Mouse (Mus musculus): ENCODE measurements around the gene Carmil1. TPM values are rescaled to one million over a fixed set of nuclear protein-coding genes. Genes with fewer than 3 reads are reported as not detected.

The Carmil1 gene
- total RNA-seq, 4 experiments from 2014 or later, result 39.0 to 50.9 (median 43.6) TPM

DNA sequence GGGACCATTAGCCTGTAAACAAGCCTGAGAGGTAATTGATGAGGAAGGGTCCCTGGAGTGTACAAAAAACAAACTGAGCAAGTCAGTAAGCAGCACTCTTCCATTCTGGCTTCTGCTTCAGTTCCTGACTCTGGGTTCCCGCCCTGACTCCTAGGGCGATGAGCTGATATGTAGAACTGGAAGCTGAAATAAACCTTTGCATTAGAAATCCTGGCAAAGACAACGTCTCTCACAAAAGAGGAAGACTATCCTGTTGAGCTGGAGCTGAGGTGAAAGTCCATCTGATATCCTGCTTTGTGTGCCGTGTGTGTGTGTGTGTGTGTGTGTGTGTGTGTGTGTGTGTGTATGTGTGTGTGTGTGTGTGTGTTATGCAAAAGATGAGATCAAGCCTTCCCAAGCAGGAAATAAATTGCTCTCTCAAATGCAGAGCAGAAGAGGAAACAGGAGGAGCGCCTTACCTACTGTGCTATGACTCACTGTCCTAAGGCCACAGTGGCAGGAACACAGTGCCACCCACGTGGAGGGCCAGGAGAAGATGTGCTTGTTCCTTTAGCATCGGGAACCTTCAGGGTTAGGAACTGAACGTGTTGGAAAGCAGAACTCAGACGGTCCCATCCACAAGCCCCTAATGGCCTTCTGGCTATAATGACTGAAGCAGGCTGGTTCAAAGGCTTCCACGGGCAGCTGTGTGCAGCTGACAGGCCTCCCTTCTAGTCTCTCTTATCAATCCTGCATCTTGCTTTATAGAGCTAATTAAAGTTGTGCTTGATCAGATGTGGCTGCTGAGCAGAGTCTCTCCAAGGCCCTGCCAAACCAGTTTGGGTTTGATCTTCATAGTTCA lies 19.6 kb downstream of the Carmil1 start:
- no peak for DNase-seq (ENCODE audit: low spot score in 2 of 2)

DNA sequence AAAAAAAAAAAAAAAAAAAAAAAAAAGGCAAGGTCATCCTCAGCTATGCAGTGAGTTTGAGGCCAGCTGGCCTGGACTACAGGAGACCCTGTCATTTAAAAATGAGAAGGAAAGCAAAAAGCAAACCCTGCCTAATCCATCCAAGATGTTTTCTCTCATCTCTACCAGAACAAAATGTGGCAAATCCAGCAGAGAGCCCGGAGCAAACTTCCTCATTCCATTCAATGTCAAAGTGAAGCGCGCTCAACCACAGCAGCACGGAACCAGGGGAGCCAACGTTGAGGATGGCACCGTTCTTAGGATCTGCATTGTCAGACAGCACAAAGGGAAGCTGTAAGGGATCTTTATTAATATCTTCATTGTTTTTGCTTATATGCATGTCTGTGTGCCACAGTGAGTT lies 22.8 kb downstream of the Carmil1 start:
- DNase-seq (ENCODE audit: low spot score in 2 of 2), result no peak

- DNase-seq (ENCODE audit: low spot score in 2 of 2), result peak in 1 of 2 experiments; percentile 43
Observed at GRCm38 (mm10) chr13:24253989-24254388, 26.6 kb downstream of the Carmil1 start.

- no peak for DNase-seq (ENCODE audit: low spot score in 2 of 2)
Observed at GRCm38 (mm10) chr13:24253551-24253950, 27.0 kb downstream of the Carmil1 start.

DNA sequence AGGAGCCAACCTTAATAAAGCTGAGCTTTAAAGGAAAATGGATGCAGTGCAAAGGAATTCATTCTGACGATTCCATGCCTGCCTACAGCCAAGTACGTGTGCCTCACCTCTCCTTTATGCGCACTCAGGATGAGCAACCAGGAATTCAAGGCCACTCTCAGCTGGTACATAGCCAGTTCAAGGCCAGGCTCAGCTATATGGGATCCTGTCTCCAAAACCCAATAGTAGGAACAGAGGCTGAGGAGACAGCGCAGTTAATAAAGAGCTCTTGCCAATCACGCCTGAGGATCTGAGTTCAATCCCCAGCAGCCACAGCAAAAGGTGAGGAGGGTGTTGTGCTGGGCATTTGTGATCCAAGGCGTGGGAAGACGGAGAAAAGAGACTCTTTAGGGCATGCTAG lies 29.4 kb downstream of the Carmil1 start:
- DNase-seq (ENCODE audit: low spot score in 2 of 2), result no peak

- DNase-seq (ENCODE audit: low spot score in 2 of 2), result no peak
Observed at GRCm38 (mm10) chr13:24247928-24248327, 32.7 kb downstream of the Carmil1 start.

- DNase-seq (ENCODE audit: low spot score in 2 of 2), result no peak
Observed at GRCm38 (mm10) chr13:24247441-24247840, 33.2 kb downstream of the Carmil1 start.

- no peak for DNase-seq (ENCODE audit: low spot score in 2 of 2)
Observed at GRCm38 (mm10) chr13:24246266-24246665, 34.3 kb downstream of the Carmil1 start.

- no peak for DNase-seq (ENCODE audit: low spot score in 2 of 2)
Observed at GRCm38 (mm10) chr13:24244613-24245012, 36.0 kb downstream of the Carmil1 start.

GRCm38 (mm10) chr13:24243964-24244363 lies 36.6 kb downstream of the Carmil1 start:
- no peak for DNase-seq (ENCODE audit: low spot score in 2 of 2)

DNA sequence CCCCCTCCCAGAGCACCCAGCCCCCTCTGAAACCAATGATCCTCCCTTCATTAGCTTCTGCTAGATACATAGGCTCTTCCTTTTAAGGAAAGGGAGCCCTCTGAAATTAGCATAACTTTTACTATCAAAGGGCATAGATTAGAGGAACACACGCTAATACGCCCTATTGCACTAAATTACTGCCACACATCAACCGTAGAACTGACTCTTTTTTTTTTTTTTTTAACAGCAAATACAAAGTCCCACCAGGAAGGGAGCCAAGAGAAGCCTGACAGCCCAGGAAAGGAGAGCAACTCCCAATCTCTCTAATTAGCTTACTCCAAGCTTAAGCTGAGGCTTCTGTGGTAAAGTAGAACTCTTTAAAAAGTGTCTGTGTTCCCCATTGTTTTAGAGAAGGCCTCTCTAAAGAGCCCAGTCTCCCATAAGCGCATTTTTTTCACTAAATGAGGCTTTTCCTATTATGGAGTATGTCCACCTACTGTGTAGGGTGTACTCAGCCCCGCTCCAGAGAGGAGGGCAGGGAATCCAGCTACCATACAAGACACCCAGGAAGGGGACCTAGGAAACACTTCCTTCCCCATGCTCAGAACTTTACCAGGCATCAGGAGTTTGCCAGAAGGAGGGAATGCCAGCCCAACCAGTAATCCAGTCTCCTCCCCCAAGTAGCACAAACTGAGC lies 38.0 kb downstream of the Carmil1 start:
- no peak for DNase-seq (ENCODE audit: low spot score in 2 of 2)

GRCm38 (mm10) chr13:24241201-24241600 lies 39.4 kb downstream of the Carmil1 start:
- DNase-seq (ENCODE audit: low spot score in 2 of 2), result no peak

DNA sequence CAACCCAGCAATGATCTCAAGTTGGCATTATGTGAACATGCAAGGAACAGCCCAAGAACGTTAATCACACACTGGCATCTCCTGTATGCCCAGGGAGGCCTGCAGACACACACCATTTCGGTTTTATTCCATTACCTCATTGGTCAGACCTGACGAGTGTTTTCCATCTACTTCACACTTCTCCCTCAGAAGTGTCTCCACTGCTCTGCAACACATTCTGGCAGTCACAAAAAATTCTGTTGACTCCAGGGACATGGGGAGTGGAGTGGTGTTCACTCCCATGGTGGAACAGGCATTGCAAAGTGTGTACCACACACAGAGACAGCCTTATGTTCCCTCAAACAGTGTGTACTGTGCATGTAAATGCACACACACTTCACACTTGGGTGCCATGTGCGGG lies 40.2 kb downstream of the Carmil1 start:
- DNase-seq (ENCODE audit: low spot score in 2 of 2), result no peak

DNA sequence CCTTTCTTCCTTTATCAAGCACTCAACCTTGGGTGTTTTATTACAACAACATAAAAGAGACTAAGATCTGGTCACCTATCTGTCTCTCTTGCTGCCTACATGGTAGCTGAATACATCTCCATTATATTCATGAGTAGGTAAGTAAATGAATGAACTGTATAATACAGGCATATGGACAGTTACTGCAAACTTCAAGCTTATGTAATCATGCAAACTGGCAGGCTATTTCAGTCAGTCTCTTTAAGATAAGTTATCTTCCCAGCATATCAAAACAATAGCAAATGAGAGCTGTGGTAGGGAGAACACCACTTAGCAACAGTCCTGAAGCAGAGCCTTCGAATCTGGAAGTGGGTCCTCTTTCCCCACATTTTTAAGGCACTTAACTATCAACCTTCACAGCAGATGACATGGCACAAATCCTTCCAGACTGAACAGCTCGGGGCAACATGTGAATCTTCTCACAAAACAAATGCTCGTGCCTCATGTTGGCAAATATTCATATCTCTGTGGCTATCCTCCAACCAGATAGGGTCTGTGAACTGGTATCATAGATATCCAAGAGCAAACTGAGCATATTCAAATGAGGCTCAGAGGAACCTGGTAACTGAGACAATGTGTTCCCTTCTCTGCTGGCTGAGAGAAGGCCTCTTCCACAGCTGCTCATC lies 42.0 kb downstream of the Carmil1 start:
- DNase-seq (ENCODE audit: low spot score in 2 of 2), result peak in 1 of 2 experiments; percentile 31

- DNase-seq (ENCODE audit: low spot score in 2 of 2), result peak; percentile 36 to 62
Observed at GRCm38 (mm10) chr13:24236736-24237135, 43.9 kb downstream of the Carmil1 start.

GRCm38 (mm10) chr13:24232750-24233149 lies 47.8 kb downstream of the Carmil1 start:
- DNase-seq (ENCODE audit: low spot score in 2 of 2), result no peak

- DNase-seq (ENCODE audit: low spot score in 2 of 2), result no peak
Observed at GRCm38 (mm10) chr13:24231746-24232483, 48.7 kb downstream of the Carmil1 start.

- no peak for DNase-seq (ENCODE audit: low spot score in 2 of 2)
Observed at GRCm38 (mm10) chr13:24231146-24231545, 49.4 kb downstream of the Carmil1 start.

DNA sequence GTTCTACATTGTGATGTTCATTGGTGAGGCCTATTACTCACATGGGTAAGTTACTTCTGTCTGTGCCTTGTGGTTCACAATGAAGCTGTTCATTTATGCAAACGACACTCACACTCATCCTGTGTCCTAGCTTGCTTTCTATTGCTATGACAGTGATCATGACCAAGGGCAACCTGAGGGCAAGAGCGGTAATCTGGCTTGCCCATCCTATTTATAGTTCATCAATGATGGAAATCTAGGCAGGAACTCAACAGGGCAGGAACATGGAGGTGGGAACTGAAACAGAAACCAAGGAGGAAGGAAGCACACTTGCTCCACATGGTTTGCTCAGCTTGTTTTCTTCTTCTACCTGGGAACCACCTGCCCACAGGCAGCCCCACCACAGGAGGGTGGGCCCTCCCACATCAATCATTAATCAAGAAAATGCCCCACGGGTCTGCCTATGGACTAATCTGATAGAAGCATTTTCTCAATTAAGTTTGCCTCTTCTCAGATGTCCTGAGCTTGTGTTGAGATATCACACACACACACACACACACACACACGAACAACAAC lies 50.0 kb downstream of the Carmil1 start:
- DNase-seq (ENCODE audit: low spot score in 2 of 2), result no peak

DNA sequence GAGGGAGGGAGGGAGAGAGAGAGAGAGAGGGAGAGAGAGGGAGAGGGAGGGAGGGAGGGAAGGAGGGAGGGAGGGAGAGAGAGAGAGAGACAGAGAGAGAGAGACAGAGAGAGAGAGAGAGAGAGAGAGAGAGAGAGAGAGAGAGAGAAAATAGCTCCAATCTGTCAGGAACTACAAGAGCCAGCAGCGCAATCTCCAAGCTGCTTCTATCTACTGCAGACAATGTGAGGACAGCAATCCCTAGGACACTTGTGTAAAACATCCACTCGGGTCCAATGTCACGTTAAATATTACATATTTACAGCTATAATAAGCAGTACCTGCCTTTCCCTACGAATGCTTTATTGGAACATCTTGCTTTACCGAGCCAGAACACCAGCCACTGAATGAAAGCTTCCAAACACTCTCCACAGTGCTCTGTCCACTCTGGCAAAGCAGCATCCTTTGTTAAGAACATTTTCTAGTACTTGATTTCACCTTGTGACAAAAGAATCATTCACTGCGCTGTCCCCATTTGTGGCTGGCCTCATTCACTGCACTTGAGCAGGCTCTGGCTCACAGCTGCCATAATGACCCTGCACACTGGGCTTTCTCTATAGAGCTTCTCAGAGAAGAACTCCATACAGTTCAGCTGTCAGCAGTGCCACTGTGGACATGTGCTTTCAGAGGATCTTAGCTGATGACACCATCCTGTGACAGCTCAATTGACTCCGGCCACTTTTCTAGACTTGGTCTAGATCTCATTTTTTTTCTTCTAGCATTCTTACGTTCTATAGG lies 57.0 kb downstream of the Carmil1 start:
- no peak for DNase-seq (ENCODE audit: low spot score in 2 of 2)

All from layer of hippocampus, adult 8-10 months (tissue).